Mouse (Mus musculus): ENCODE data around the gene Llgl2. TPM values are rescaled to one million over a fixed set of nuclear protein-coding genes. Genes with fewer than 3 reads are reported as not detected.

Llgl2 gene
- polyA plus RNA-seq, 1 experiment from 2014 or later = 66.0 TPM

DNA sequence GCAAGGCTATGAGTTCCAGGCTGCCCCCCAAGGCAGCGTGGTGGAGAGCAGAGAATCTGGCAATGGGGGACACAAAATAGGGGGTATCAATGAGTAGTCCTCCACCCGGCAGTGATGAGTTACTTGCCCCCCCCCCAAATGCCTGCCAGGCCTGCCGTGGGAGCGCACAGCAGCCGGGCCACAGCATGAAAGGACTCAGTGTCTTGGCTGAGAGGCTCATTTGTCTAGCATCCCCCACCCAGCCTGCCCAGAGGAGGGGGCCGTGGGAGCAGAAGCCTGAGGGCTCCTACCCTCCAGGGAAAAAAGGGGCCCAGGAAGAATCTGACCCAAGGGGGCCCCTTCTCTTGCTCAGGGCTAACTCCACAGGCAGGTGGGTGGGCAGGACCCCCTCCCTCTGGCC is 16.5 kb upstream of the Llgl2 start:
- peaks cover 14% of the 10 kb centered on the region; the same call in 1 of the 2 replicates for H3K36me3 ChIP-seq (ENCODE audit: insufficient read depth, low read length)
- WGBS = 85% methylated on average over 6 of the region's 6 CpGs
- no peaks in the 10 kb centered on the region for H3K27me3 ChIP-seq (replicated peaks; ENCODE audit: insufficient read depth, low read length)
- H3K9me3 ChIP-seq (ENCODE audit: low read length) = no peaks in the 10 kb centered on the region
- H3K4me1 ChIP-seq (ENCODE audit: insufficient read depth, low read depth, low read length) = peaks cover 26% of the 10 kb centered on the region; the same call in 1 of the 2 replicates
- no peak overlapping the region for H3K4me3 ChIP-seq (ENCODE audit: low read depth, low read length)
- no peak for DNase-seq (ENCODE audit: low spot score)
- H3K9ac ChIP-seq (replicated peaks; ENCODE audit: low read depth) = no peak overlapping the region
- ATAC-seq = no peak
- TF ChIP-seq EP300 (IDR thresholded peaks at IDR 0.05) (no peak), CTCF (IDR thresholded peaks at IDR 0.05) (no peak)
- H3K4me2 ChIP-seq (replicated peaks; ENCODE audit: low read depth, low read length) = no peak overlapping the region
- no peak overlapping the region for H3K27ac ChIP-seq (ENCODE audit: low read length)

DNA sequence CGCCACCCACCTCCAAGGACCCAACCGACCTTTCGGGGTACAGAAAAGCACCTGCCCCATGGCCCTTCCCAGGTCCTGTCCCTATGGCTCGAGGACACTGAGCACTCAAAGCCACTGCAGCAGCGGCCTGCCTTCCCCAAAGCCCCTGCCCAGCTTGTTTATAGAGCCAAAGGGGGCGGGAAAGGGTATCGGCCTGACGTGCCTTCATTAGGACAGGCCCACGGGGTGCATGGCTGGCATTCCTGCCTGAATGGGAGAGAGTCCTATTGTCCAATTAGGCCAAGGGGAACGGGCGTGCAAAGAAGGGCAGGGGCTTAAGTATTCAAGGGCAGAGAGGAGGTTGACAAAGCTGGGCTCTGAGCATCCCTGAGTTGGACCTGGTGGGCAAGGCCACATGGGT is 15.9 kb upstream of the Llgl2 start:
- Histone ChIP-seq H3K27ac (ENCODE audit: low read length) (peak overlapping the region; percentile 80; the same call in 1 of the 2 replicates), H3K36me3 (ENCODE audit: insufficient read depth, low read length) (peaks cover 9% of the 10 kb centered on the region; the same call in 1 of the 2 replicates), H3K9ac (replicated peaks; ENCODE audit: low read depth) (no peak overlapping the region), H3K4me3 (ENCODE audit: low read depth, low read length) (no peak overlapping the region), H3K9me3 (ENCODE audit: low read length) (no peaks in the 10 kb centered on the region), H3K4me2 (replicated peaks; ENCODE audit: low read depth, low read length) (peak overlapping the region; percentile 45), H3K27me3 (replicated peaks; ENCODE audit: insufficient read depth, low read length) (no peaks in the 10 kb centered on the region), H3K4me1 (ENCODE audit: insufficient read depth, low read depth, low read length) (peaks cover 31% of the 10 kb centered on the region; the same call in 1 of the 2 replicates)
- ATAC-seq = no peak
- TF ChIP-seq CTCF (IDR thresholded peaks at IDR 0.05) (no peak), EP300 (IDR thresholded peaks at IDR 0.05) (no peak)
- no peak for DNase-seq (ENCODE audit: low spot score)
- WGBS = 64% methylated on average over 11 of the region's 11 CpGs

DNA sequence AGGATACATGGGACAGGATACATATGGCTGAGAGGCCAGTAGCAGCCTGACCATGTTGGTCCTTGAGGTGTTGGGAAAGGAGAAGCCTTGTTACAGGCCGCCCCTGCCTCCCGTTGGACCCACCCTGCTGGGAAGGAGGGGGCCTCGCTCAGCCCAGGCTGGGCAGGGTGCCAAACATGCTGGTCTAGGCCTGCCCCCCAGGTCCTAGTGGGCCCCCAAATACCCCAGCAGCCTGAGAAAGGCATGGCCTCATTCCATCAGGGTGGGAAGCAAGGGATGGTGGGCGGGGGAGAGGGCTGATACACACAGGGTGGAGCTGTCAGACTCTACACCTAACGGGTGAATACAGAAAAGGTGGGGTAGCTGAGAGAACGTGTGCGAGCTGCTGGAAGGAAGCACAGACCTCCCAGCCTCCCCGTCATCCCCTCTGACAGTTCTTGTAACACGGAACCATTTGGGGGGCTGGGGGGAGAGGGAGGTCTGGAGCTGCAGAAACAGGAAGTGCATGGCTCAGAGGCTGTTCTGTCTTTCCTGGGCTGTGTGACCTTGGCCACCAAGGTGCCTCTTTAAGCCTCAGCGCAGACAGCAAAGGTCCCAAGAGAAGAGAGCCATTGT is 15.0 kb upstream of the Llgl2 start:
- Histone ChIP-seq H3K4me1 (ENCODE audit: insufficient read depth, low read depth, low read length) (peaks cover 31% of the 10 kb centered on the region; the same call in 1 of the 2 replicates), H3K9me3 (ENCODE audit: low read length) (no peaks in the 10 kb centered on the region), H3K27ac (ENCODE audit: low read length) (peak overlapping the region; percentile 80), H3K27me3 (replicated peaks; ENCODE audit: insufficient read depth, low read length) (no peaks in the 10 kb centered on the region), H3K4me3 (ENCODE audit: low read depth, low read length) (peak overlapping the region; percentile 6; the same call in 1 of the 2 replicates), H3K4me2 (replicated peaks; ENCODE audit: low read depth, low read length) (peak overlapping the region; percentile 45), H3K36me3 (ENCODE audit: insufficient read depth, low read length) (peaks cover under 1% of the 10 kb centered on the region; the same call in 1 of the 2 replicates), H3K9ac (replicated peaks; ENCODE audit: low read depth) (no peak overlapping the region)
- no peak for TF ChIP-seq EP300 (IDR thresholded peaks at IDR 0.05)
- TF ChIP-seq CTCF (IDR thresholded peaks at IDR 0.05) = no peak
- ATAC-seq (no peak), DNase-seq (ENCODE audit: low spot score) (peak; percentile 44)
- 15% methylated on average over 10 of the region's 10 CpGs for WGBS

DNA sequence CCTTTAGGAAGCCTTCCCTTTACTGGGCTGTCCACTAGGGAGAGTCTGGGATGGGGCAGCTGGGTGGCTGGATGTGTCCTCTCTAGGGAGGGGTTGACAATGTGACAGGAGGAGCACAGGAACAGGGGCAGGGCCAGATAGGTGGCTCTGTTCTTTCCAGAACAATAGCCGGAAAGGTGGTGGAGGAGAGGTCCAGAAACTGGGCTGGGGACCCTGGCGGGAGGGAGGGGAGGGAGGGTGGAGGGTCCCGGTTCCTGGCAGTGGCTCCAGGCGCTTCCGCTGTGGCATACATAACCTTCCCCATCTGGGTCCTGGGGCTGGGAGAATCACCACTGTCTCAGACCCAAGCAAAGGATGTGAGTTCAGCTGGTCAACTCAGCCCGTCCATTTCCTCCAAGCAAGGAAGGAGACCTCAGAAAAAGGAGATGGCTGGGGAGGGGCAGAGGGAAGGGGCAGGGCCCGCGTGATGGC is 14.5 kb upstream of the Llgl2 start:
- 44% methylated on average over 8 of the region's 8 CpGs for WGBS
- peak overlapping the region; percentile 95 for H3K4me2 ChIP-seq (replicated peaks; ENCODE audit: low read depth, low read length)
- no peaks in the 10 kb centered on the region for H3K27me3 ChIP-seq (replicated peaks; ENCODE audit: insufficient read depth, low read length)
- peaks cover 34% of the 10 kb centered on the region; the same call in 1 of the 2 replicates for H3K4me1 ChIP-seq (ENCODE audit: insufficient read depth, low read depth, low read length)
- peak; percentile 68 for ATAC-seq
- peak overlapping the region; percentile 80 for H3K27ac ChIP-seq (ENCODE audit: low read length)
- DNase-seq (ENCODE audit: low spot score) = peak; percentile 79
- no peak overlapping the region for H3K9ac ChIP-seq (replicated peaks; ENCODE audit: low read depth)
- peak; percentile 51 for TF ChIP-seq CTCF (IDR thresholded peaks at IDR 0.05)
- TF ChIP-seq EP300 (IDR thresholded peaks at IDR 0.05) = peak; percentile 85
- H3K9me3 ChIP-seq (ENCODE audit: low read length) = no peaks in the 10 kb centered on the region
- H3K4me3 ChIP-seq (ENCODE audit: low read depth, low read length) = peak overlapping the region; percentile 81; the same call in 1 of the 2 replicates
- H3K36me3 ChIP-seq (ENCODE audit: insufficient read depth, low read length) = no peaks in the 10 kb centered on the region; the same call in 1 of the 2 replicates

DNA sequence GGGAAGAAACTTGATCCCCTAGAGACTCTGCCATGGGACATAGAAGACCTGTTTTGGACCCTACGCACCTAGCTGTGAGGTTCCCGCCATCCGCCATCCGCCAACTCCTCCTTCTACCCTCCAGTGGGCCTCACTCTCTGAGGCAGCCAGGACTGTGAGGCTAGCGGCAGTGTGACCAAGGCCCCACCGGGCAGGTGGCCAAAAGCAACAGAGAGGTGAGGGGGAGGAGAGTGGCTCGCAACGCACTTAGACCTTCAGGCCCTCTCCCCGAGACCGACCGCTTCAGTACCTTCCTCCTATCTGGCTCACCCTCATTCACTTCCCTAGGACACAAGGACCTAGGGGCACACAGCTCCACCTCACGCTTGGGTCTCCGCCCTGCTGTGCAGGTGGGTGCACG is 13.5 kb upstream of the Llgl2 start:
- Histone ChIP-seq H3K36me3 (ENCODE audit: insufficient read depth, low read length) (no peaks in the 10 kb centered on the region), H3K4me3 (ENCODE audit: low read depth, low read length) (peak overlapping the region; percentile 81), H3K27ac (ENCODE audit: low read length) (peak overlapping the region; percentile 80), H3K4me2 (replicated peaks; ENCODE audit: low read depth, low read length) (peak overlapping the region; percentile 95), H3K27me3 (replicated peaks; ENCODE audit: insufficient read depth, low read length) (no peaks in the 10 kb centered on the region), H3K9me3 (ENCODE audit: low read length) (no peaks in the 10 kb centered on the region), H3K4me1 (ENCODE audit: insufficient read depth, low read depth, low read length) (peaks cover 40% of the 10 kb centered on the region; the same call in 1 of the 2 replicates), H3K9ac (replicated peaks; ENCODE audit: low read depth) (peak overlapping the region; percentile 78)
- WGBS = 40% methylated on average over 14 of the region's 14 CpGs
- no peak for TF ChIP-seq EP300 (IDR thresholded peaks at IDR 0.05)
- TF ChIP-seq CTCF (IDR thresholded peaks at IDR 0.05) = no peak
- DNase-seq (ENCODE audit: low spot score) = peak; percentile 74
- ATAC-seq = no peak

DNA sequence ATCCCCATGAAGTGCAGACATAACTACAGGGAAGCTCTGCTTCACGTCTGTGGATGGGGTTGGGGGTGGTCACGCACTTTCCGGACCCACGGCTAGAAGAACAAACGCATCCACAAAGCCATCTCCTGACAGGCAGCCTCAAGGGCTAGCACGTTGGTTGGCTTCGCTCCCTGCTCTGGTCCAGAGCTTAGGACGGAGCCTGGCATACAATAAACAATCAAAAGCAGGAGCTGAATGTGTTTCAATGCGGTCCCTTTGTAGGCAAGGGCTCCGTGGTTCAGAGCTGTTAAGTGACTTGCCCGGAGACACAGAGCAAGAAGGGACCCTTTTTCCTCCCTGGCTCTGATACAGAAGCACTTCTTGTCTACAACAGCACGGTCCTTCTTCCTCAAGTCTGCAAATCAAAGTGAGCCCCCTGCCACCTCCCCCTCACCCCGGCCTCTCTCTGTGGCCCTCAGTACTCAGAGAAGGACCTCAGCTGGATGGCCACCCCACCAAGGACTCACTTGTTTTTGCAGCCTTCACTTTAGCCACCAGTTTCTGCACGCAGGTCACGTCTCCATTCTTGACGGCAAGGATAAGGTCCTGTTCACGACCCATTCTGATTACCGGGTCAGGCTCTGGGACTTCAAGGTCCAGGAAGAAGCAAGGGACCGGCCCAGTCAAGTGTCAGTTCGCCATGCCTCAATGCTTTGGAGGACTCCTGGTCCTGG is 12.3 kb upstream of the Llgl2 start:
- H3K27ac ChIP-seq (ENCODE audit: low read length) = peak overlapping the region; percentile 78
- no peak for DNase-seq (ENCODE audit: low spot score)
- peak overlapping the region; percentile 81 for H3K4me3 ChIP-seq (ENCODE audit: low read depth, low read length)
- peak overlapping the region; percentile 78 for H3K9ac ChIP-seq (replicated peaks; ENCODE audit: low read depth)
- H3K4me2 ChIP-seq (replicated peaks; ENCODE audit: low read depth, low read length) = peak overlapping the region; percentile 95
- H3K27me3 ChIP-seq (replicated peaks; ENCODE audit: insufficient read depth, low read length) = no peaks in the 10 kb centered on the region
- no peaks in the 10 kb centered on the region for H3K36me3 ChIP-seq (ENCODE audit: insufficient read depth, low read length)
- ATAC-seq = no peak
- H3K9me3 ChIP-seq (ENCODE audit: low read length) = no peaks in the 10 kb centered on the region
- H3K4me1 ChIP-seq (ENCODE audit: insufficient read depth, low read depth, low read length) = peaks cover 36% of the 10 kb centered on the region; the same call in 1 of the 2 replicates
- TF ChIP-seq EP300 (IDR thresholded peaks at IDR 0.05) = no peak
- no peak for TF ChIP-seq CTCF (IDR thresholded peaks at IDR 0.05)
- 59% methylated on average over 20 of the region's 20 CpGs for WGBS
